Mouse (Mus musculus): ENCODE measurements around the gene Cep250. TPM values are rescaled to one million over a fixed set of nuclear protein-coding genes. Genes with fewer than 3 reads are reported as not detected.
A peak's percentile ranks its signal among the peaks of the same experiment; 100 is the strongest.
"Not testable (repeated sequence)": the region's sequence is repeated elsewhere in the genome, so short reads cannot be mapped to it uniquely, and the experiment has no call there.

The Cep250 gene
- 12.2 and 19.0 TPM in 2 replicates for total RNA-seq (2021)
- long read RNA-seq, partial matches to known transcripts, result 4 of 6 reads
- long read RNA-seq, other reads (novel, unspliced or antisense), result 1 of 6 reads

DNA sequence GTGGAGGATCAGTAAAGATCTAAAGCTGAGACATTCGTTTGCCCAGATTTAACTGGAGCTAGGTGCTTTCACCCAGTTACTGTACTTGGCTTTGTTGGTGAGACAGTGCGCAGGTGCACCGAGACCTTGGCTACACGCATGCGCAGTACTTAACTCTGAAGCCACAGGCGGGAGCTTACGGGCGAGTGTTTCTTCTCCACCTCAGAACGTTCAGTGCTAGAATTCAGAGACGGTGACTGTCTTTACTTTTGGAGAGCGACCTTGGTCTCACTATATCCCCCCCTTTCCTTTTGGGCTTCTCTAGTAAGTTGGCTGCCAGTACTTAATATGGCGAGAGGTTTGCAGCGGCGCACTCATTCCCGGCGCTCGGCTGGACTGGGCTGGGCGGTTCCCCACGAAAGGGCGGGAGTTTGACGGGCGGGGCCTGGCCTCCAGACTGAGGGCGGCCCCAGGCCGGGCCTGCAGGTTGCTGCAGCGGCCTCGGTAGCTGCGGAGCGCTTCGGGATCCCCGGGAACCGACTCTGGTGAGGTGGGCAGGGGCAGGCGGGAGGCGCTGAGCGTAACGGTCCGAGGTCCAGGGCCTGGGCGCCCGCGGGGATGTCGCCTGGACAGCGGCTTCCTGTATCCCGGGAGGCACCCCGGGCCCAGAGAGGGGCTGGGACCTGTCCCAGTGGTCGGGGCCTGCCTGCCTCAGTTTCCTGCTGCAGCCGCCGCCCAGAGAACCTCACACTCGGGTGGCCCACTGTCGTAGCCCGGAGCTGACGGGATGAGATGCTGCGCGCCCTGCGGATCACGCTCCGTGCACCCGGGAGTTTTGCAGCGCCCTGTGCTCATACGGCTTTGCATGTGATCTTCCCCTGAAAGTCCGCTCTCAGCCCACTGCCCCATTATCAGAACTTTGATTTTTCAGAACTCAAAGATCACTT is at the start of gene Cep250:
TSS of gene Cep250 (plus strand) at position 325 of the 926 bp plus-strand sequence.
- DNase-seq, result peak; percentile 91

DNA sequence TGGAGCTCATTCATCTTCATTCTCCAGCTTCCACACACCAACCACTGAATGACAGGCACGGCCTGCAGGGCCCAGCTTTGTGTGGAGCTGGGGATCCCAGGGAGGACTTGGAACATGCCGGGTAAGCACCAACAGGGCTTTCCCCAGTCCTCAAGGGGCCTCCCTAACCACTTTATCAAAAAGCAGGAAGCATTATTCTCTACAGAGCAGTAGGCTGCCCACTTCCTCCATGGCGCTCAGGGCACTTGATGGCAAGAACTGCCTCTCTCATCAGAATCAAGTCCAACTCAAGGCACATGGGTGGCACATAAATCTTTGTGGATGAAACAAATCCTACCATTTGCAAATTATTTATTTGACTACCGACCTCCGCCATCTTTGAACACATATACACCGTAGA is 41.6 kb upstream of the Cep250 start:
- no peak for DNase-seq

DNA sequence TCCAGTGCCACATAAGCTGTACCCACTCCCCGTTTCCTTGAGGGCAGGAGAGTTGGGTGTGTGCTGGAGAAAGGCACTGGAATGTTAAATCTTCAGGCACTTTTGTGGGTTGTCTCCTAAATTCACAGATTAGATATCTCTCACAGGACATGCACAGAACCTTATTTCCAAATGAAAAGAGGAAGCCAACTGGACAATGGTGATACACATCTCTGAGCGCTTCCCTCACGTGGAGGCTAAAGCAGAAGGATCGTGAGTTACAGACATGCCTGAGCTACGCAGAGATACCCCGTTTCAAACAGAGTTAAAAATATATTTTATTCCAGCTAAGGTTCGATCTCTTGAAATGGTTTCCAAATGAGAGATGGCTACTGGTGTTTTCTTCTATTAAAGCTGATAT is 33.1 kb upstream of the Cep250 start:
- no peak for DNase-seq

DNA sequence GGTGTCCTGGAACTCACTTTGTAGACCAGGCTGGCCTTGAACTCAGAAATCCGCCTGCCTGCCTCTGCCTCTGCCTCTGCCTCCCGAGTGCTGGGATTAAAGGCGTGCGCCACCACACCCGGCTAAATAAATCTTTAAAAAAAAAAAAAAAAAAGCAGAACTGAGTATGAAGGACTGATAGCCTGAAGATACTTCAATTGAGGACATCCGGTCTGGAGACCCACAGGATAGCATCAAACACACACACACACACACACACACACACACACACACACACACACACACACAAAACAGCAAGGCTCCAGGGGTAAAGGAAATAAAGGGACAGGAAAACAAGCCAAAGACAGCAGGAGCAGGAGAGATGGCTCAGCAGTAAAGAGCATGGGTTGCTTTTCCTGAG is 31.0 kb upstream of the Cep250 start:
- DNase-seq, result not testable (repeated sequence)

DNA sequence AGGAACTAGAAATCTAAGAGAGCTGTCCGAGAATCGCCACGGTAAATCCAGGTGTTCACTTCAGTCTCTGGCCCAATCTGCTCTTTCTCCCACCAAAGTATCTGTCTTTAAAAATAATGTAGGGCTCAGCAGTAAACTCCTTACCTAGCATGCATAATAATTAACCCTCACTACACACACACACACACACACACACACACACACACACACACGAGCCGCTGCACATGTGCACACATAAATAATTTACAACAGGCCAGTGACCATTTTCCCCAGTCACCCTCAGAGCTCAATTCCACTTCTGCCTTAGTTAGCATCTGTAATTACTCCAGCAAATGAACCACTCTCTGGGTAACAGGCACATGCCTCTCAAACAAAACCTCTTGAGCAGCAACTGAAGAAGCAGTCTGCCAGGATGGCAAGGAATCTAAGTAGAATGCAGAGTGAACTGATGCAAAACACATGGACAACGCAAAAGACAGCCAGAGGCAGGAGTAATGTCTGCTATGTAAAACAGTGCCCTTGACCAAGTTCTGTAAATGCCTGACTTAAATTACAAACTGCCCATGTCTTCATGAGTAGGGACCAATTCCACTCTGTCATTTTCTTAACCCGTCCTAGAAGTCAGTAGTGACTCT is 27.4 kb upstream of the Cep250 start:
- DNase-seq, result no peak

DNA sequence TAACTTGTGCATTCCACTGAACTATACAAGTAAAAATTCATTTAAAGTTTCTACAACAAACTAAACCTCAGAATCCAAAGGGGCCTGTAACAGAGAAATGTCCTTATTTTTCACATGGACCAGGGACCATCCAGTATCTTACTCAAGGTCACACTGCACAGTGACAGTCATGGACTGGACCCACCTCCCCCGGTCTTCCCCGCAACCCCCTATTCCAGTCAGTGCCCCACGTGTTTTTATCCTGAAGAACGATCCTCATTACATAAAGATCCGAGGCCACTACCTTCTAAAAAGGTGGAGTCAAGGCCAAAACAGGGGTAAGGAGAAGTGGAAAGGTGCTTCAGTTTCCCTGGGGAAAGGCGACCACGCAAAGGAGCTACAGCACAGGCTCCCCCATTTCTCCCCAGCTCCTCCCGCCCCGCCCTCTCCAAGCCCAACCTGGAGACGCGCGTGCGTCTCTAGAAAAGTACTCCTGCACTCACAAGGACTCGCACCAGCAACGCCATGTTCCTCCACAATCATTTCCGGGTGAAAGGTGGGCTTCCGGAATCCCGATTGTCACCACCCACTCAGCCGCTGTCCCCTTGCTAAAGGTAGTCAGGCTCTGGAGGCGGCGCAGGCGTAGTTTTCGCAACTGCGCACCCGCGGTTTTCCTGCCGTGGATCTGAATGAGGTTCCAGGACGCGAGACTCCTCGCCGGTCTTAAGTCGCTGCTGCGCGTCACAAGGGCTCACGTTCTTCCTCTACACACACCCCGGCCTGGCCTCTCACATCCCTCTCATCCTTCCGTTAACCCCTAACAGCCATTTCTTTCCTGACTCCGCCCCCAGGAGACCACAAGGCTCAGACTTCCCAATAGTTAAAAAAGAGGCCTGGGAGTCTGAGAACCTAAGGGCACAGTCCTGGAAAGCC is 26.5 kb upstream of the Cep250 start, which contains the start of gene Uqcc1:
TSS of gene Uqcc1 (minus strand) at position 780 of the 912 bp plus-strand sequence.
- DNase-seq, result peak; percentile 88

DNA sequence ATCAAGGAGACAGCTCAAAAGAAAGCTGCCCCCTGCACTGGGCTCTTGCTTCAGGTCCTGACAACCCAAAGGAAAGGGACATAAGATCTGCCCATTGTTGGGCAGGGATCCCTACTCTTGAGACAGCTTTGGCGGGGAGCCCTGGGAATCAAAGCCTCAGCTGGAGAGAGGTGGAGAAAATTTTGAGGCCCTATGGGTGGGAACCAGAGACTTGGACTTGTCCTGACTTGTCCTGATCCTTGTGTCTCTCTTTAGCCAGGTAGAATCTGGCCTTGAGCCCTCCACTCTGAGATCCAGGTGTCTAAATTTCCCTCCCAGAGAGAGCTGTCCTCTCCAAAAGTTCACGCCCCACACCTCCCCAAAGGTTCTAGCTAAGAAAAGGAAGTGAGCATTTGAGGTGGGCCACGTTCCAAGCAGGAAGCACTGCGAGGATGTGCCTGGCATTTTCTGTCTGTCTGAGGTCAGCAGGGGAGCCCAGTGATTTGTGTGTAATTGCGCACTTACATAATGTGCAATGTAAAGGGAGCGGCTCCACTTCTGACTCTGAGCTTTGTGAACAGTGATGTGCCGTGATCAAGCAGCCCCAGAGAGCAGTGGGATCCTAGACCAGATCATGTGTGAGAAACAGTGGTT is 16.2 kb upstream of the Cep250 start:
- DNase-seq, result no peak

DNA sequence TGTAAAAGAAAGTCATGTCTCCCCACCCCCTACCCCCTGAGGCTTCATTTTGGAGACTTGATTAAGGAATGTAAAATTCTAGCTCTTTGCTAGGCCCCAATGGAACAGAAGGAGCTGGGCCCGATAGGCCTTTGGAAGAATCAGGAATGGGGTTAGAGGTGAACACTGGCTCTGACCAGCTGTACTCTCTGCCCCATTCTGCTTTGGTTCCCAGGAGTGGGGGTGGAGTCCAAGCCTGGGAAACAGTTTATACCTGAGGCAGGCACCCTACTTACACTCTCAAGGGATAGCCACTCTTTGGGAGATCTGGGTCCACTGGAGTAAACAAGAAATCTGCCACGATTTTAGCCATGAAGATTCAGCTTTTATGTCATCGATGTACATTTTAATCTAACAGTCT is 15.6 kb upstream of the Cep250 start, which contains the start of gene Gm15557:
TSS of gene Gm15557 (plus strand) at position 48 of the 400 bp plus-strand sequence.
- DNase-seq, result no peak

DNA sequence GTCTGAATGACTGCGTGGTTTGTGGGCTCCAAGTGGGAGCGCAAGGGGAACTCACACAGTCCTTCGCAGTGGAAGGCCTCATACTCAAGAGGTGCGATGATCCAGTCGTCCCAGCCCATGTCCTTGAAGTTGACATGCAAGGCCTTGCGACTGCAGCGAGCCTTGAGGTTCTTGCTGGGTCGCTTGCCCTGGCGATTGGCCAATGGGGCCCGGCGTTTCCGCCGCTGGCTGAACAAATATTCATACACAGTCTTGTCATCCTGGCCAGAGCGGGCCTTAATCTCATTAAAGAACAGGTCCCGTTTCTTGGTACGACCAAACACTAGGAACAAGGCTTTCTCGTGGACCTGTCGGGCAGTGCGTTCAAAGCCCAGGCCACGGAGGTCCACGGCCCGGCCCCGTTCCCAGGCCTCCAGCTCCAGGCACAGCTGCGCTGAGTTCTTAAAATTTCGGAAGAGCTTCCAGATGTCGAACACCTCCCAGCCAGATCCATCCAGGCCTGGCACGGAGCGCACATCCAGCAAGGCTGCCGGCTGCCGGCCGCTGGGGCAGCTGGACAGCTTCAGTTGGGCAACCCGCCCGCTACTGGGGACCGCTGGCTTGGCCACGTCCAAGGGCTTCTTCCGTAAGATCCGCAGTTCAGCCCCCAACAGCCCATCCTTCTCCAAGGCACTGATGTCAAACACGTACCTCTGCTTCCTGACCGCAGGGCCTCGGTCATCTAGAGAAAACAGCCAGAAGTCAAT is 14.4 kb upstream of the Cep250 start:
- DNase-seq, result peak; percentile 83

DNA sequence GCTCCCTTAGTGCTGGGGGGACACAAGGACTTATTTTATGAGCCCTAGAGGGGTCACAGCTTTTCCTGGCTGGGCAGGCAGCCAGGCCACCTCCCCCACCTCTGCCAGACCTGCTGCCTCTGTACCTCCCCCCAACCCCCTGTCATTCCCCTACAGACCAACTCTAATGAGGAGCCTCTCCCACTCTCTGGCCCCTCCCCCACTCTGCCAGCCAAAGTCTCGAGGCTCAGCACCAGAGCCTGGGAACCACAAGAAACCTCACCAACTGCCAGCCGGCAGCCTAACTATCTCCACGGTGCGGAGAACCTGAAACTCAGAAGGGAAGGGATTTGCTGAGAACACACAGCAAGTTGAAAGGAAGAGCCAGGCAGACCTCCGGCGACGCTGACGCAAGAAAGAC is 12.8 kb upstream of the Cep250 start:
- no peak for DNase-seq

DNA sequence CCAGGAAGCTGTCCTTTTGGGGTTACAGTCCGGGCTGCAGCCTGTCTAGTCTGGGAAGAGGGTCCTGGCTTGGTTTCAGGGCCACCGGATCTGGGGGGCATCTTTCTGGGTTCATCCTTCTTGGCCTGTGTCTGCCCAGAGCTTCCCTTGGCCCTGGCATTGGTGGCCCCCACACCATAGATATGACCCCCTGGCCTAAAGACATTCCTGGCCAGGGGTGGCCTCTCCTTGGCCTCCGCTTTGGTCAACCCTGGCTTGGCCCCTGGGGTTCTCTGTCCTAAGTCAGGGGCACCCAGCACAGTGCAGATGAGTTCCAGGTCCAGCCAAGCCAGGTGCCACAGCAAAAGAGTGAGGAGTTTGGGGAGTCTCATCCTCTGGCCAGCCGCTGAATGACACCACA is 11.6 kb upstream of the Cep250 start:
- no peak for DNase-seq

DNA sequence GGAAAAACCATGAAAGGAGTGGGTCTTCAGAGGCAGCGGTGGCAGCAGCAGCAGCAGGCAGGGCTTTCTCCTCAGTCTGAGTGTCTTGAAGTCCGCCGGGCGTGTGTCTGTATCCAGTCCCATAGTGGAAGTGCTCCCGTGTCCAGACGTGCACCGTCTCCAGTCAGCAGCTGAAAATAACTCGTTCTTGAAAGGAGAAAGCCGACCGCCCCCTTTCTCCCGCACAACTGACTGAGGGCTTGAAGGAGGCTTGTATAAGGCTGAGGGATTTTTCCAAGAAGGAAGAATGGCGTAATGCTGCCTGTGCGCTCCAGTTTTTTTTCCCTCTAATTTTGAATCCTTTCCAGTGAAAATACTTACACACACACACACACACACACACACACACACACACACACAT is 11.1 kb upstream of the Cep250 start, which contains the start of gene Gdf5:
TSS of gene Gdf5 (minus strand) at position 244 of the 400 bp plus-strand sequence.
- no peak for DNase-seq

DNA sequence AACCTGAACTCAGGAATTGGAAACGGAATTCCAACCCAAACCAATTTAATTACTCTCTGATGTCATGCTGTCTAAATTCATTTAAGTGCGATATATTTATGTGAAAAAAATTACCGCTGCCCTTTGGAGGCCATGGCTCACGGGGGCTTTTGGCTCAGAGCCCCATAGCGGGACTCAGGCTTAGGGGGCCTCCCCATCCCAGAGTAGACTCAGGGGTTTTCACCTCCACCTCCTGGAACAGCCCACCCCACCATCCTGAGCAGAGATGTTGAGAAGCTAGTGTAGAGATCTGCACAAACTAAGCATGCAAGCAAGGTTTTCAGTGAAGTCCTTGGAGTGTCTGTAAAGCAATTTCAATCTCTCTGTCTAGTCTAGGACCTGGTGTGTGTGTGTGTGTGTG is 10.7 kb upstream of the Cep250 start:
- DNase-seq, result no peak

DNA sequence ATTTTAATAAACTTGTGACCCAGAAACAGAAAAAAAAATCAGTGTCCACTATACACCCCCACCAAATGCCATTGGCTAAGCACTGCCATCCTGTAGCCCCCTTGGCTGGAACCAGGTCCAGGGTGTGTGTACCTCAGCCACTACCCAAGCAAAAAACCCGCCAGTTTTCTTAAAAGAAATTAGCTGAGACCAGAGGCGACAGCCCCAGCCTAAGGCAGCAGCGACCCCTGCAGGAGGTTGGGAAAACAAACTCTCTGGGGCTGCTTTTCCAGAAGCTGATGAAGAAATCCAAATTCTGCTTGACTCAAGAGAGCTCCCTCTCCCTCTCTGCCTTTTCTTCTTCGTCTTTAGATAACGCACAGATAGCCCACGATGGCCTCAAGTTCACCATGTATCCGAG is 10.2 kb upstream of the Cep250 start:
- peak; percentile 86 for DNase-seq

DNA sequence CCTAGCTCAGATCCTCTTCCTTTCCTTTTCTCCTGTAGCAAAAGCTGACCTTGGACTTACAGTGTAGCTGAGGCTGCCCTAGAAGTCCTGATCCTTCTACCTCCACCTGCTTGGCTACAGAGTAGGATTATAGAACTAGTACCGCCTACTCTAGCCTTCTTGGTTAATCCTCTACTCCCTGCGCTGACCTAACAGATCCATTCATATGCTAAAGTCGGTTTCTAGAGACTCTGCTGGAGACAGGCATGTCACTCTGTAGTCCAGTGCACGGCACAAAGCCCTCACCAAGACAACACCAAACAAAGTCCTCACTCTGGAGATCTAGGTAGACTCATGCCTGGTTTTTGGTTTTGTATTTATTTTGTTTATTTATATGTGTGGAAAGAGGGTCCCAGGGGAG is 9.8 kb upstream of the Cep250 start:
- no peak for DNase-seq

DNA sequence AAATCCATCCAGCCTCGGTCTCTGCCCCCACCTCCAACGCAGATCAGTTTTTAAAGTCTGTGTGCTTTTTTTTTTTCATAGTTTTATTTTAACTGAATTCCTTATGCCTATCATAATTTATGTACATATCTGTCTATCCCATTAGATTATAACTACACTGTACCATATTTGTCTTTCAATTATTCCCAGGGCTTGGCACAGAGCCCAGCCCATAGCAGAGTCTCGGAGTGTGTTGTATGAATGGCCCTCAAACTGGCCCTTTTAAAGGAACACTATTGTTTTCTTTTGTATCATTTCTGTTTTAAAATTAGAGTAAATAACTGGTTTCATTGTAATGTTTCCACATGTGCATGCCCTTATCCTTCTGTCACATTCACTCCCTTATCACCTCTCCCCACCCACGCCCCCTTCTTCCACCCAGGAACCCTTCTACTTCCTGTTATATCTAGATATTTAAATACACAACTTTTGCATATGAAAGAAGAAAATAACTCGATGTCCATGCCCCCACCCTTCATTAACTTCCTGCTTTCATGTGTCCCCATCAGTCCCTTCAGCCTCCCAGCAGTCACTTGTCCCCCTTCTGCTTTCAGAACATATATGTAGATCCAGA is 8.8 kb upstream of the Cep250 start:
- no peak for DNase-seq

DNA sequence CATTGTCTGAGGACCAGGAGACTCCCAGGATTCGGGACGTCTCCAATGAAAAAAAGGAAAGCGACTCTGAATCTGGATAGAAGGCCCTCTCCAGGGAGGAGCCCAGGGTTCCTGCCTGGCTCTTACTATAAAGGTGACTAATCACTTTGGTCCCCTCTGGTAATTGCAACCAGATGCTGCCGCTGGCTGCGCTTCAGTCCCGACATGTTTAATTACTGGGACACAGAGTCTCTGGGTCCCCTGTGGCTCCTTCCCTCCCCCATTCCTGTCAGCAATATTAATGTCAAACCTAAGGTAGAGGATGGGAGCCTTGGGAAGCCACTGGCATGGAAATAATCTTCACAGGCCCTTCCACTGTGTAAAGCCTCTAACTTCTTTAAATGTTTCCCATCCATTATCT is 6.9 kb upstream of the Cep250 start:
- DNase-seq, result no peak

DNA sequence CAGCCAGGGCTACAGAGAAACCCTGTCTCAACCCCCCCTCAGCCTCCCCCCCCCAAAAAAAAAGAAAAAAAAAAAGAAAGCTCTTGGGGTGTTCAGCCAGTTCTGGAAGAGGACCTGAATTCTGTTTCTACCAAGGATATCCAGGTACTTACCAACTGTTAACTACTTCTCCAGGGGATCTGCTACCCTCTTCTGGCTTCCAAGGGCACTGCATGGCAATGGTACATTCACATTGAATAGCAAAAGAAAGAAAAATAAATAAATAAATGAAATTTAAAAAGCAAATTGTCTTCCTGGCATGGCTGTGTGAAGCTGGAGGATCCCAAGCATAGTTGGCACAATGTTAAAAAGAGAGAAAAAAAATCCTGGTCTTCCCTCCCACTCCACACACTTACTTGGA is 4.3 kb upstream of the Cep250 start:
- DNase-seq, result peak; percentile 48

DNA sequence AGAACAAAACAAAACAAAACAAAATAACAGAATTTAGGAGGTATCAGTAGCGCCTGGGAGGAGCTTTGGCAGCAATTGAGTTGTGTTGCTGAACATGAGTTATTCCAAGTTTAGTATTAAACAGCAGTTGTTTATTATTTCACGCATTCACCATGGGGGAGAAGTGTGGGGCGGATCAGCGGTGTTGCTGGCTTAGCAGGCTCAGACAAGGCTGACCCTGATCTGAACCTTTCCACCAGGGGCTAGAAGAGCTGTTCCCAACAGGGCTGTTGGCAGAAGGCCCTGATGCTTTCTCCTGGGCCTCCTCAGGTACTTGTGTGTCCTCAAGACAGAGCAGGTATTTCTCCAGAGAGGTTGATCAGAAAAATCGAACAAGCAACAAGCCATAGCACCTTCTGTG is 3.7 kb downstream of the Cep250 start:
- no peak for DNase-seq

DNA sequence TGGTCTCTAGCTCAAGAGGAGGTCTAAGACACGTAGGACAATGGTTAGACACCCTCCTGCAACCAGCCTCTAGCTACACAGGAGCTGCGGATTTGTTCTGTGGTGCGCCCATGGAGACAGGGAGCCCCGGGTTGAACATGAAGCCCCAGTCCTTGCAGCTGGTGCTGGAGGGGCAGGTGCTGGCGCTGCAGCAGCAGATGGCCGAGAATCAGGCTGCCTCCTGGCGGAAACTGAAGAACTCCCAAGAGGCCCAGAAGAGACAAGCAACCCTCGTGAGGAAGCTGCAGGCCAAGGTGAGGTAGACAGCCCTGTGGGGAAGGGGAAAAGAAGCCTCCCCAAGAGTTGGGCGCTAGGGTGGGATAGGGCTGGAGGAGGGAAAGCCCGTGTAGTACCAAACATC is 5.6 kb downstream of the Cep250 start:
- DNase-seq, result no peak

Measured in adrenal gland, postnatal 25 days (tissue).